Mouse (Mus musculus): ENCODE data around the gene Gpx7. TPM values are rescaled to one million over a fixed set of nuclear protein-coding genes. Genes with fewer than 3 reads are reported as not detected.
"Not testable (repeated sequence)": the region's sequence is repeated elsewhere in the genome, so short reads cannot be mapped to it uniquely, and the experiment has no call there.

Gene Gpx7
- total RNA-seq, 2 experiments from 2014 or later, result 15.5 to 16.2 TPM

GRCm38 (mm10) chr4:108353591-108353990, 53.2 kb downstream of the Gpx7 start:
- intact Hi-C loops (cut with DNase I); DNase-seq: not testable (repeated sequence)

- intact Hi-C loops (cut with DNase I), result no loop called here
- peak; percentile 63 for DNase-seq
These were observed 55.9 kb downstream of the Gpx7 start for GRCm38 (mm10) chr4:108350819-108351218.

Other genes with a start within 250 kb of the Gpx7 start
- 10 to 100 TPM; 10.8 to 15.0 TPM for gene Echdc2, start 241.5 kb downstream of the Gpx7 start, total RNA-seq (2021)
- under 1 TPM; 0.20 to 0.38 TPM for gene Zyg11a, start 188.9 kb downstream of the Gpx7 start, total RNA-seq (2021)
- 100 to 1,000 TPM; 150 to 152 TPM for gene Zyg11b, start 105.9 kb downstream of the Gpx7 start, total RNA-seq (2021)
- 10 to 100 TPM; 31.2 to 40.7 TPM for gene Coa7, start 78.8 kb downstream of the Gpx7 start, total RNA-seq (2021)
- gene Shisal2a, start 23.6 kb downstream of the Gpx7 start, total RNA-seq (2021), result not detected
- 10 to 100 TPM; 72.8 to 77.6 TPM for gene Tut4, start 52.5 kb upstream of the Gpx7 start, total RNA-seq (2021)
- 10 to 100 TPM; 48.8 to 52.9 TPM for gene Prpf38a, start 172.4 kb upstream of the Gpx7 start, total RNA-seq (2021)
- gene Orc1, start 172.5 kb upstream of the Gpx7 start, total RNA-seq (2021), result under 1 TPM; 0.83 to 0.90 TPM
- 10 to 100 TPM; 36.1 to 43.0 TPM for gene Cc2d1b, start 213.0 kb upstream of the Gpx7 start, total RNA-seq (2021)

All from left cerebral cortex, postnatal 4 days (tissue).